Mouse (Mus musculus): ENCODE results near the gene Tab1.
A peak's percentile ranks its signal among the peaks of the same experiment; 100 is the strongest.

Gene Tab1

GRCm38 (mm10) chr15:80162401-80162964 is 29.6 kb downstream of the Tab1 start:
- ATAC-seq (ENCODE audit: low TSS enrichment), result no peak

GRCm38 (mm10) chr15:80163274-80163673 is 30.3 kb downstream of the Tab1 start:
- peak; percentile 29; the same call in 1 of the 2 replicates for ATAC-seq (ENCODE audit: low TSS enrichment)

DNA sequence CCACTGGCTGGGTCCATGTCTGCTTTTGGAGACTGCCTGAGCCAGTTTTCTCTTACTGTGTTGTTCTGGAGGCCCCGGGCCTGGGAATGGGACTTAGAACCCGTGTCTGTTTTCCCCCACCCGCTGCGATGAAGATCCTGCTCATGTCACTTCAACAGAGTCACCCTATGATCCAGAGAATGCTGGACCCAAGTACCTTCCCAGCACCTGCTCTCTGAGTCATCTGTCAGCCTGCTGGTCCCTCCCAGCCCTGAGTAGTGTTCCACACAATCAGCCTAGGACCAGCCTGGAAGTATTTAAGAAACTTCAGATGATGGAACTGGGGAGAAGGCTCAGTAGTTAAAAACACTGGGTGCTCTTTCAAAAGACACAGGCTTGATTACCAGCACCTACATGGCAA is 30.8 kb downstream of the Tab1 start:
- no peak for ATAC-seq (ENCODE audit: low TSS enrichment)

GRCm38 (mm10) chr15:80165396-80165795 is 32.5 kb downstream of the Tab1 start:
- peak; percentile 17 for ATAC-seq (ENCODE audit: low TSS enrichment)

DNA sequence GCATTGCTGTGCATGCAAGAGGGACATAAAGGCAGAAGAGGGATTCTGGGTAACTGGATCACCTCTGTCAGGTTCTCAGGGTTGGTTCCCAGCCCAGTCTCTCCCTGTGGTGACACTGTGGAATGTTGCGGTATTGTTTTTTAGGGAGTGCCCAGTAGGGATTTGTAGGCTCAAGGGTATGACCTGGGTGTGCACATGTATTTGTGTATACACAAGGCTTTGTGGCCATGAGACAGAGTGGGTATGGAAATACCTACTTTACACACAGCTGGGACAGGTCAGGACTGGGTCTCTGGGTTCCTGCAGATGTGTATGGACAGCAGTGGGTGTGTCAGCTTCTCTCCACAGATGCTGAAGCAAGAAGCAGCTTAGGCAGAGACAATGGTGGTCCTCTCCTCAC is 36.6 kb downstream of the Tab1 start:
- no peak for ATAC-seq (ENCODE audit: low TSS enrichment)

- no peak for ATAC-seq (ENCODE audit: low TSS enrichment)
Measured at GRCm38 (mm10) chr15:80170357-80170756, 37.4 kb downstream of the Tab1 start.

GRCm38 (mm10) chr15:80171286-80171685 is 38.4 kb downstream of the Tab1 start:
- ATAC-seq (ENCODE audit: low TSS enrichment), result no peak

GRCm38 (mm10) chr15:80171791-80172190 is 38.9 kb downstream of the Tab1 start:
- ATAC-seq (ENCODE audit: low TSS enrichment), result no peak

- ATAC-seq (ENCODE audit: low TSS enrichment), result peak; percentile 56
Measured at GRCm38 (mm10) chr15:80173001-80173771, 40.3 kb downstream of the Tab1 start, which contains the start of gene Mgat3. Gene Mgat3, plus strand, starts transcription at chr15:80173721.

- ATAC-seq (ENCODE audit: low TSS enrichment), result peak; percentile 66
Measured at GRCm38 (mm10) chr15:80173781-80174597, 41.1 kb downstream of the Tab1 start.

DNA sequence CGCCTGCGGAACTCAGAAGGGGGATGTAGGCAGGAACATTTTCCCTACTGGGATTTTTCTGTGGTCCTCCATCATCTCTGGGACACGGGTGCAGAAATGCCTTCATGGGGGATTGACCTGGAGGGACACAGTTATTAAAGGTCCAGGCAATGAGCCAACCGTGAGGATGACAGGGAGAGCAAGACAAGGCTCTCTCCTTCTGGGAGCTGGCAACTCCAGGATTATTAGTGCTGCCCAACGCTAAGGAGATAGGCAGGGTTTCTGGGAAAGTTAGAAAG is 41.6 kb downstream of the Tab1 start:
- ATAC-seq (ENCODE audit: low TSS enrichment), result no peak

- no peak for ATAC-seq (ENCODE audit: low TSS enrichment)
Measured at GRCm38 (mm10) chr15:80175316-80175715, 42.4 kb downstream of the Tab1 start.

GRCm38 (mm10) chr15:80175756-80176155 is 42.8 kb downstream of the Tab1 start:
- no peak for ATAC-seq (ENCODE audit: low TSS enrichment)

GRCm38 (mm10) chr15:80181561-80181960 is 48.6 kb downstream of the Tab1 start:
- no peak for ATAC-seq (ENCODE audit: low TSS enrichment)

DNA sequence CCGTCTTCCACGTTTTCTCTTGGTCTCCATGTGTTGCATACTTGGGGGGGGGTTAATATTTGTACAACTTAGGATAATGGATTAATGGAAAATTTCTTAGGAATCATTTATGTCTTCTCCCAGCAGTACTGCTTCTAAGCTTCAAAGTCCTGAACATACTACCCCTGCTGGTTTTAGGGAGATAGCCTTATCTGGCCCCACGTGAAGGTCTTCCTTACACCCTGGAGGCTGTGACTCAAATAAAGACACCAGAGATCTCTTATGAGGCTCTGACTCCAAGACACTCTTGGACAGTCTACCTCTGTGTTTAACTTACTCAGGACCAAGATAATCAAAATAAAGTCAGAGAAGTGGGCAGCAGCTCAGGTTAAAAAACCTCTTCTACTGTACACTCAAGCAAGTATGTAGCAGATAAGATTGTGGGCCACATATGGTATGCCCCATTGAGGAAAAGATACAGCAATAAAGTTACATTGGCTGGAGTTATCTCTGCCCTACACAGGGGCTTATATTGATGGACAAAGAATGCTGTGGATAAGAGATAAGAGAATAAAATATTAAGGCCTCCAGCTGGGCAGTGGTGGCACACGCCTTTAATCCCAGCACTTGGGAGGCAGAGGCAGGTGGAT is 49.3 kb downstream of the Tab1 start:
- ATAC-seq (ENCODE audit: low TSS enrichment), result no peak

GRCm38 (mm10) chr15:80188927-80189326 is 56.0 kb downstream of the Tab1 start:
- ATAC-seq (ENCODE audit: low TSS enrichment), result no peak

DNA sequence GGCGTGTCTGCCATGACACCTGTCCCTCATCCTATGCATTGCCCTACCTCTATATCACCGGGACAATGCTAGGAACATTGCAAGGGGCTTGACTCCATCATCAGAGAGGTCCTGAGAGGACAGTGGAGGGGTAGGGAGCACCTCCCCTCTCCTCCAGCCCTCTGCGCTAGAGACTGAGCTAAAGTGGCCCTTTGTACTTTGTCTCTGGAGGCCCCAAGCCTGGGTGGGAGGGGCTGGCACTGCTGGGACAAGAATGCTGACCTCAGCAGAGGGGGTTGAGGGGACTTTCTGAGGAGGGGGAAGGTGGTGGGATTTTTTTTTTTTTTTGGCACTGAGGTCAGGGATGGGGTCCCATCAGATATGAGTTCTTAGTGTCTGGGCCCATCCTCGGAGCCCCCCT is 57.1 kb downstream of the Tab1 start:
- no peak for ATAC-seq (ENCODE audit: low TSS enrichment)

DNA sequence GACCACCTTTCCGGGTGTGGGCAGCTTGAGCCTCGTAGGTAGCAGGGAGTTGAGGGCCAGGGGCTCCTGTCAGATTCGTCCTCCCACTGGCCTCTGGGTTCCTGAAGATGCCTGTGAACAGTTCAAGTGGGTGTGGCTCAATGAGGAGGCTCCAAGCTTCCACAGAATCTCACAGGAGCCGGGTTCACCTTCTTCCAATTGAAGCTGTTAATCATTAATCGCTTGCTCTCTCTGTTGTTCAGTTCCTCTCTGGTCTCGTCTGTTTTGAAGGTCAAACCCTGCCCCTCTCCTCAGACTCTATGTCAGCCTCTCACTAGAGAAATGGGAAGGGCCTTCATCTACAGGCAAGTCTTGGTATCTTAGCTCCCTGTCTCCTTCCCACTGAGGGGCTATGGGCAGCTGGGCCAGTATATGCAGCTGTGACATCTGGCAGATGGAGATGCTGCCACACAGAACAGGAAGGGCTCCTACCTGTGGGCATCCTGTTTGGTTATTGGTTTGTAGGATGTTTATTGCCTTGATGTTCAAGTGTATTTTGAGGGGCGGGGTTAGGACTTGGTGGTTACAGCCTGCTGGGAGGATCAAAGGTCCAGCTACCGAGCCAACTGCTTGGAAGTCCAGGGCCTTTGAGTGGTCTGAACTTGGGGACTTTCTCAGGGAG is 58.8 kb downstream of the Tab1 start:
- ATAC-seq (ENCODE audit: low TSS enrichment), result no peak

DNA sequence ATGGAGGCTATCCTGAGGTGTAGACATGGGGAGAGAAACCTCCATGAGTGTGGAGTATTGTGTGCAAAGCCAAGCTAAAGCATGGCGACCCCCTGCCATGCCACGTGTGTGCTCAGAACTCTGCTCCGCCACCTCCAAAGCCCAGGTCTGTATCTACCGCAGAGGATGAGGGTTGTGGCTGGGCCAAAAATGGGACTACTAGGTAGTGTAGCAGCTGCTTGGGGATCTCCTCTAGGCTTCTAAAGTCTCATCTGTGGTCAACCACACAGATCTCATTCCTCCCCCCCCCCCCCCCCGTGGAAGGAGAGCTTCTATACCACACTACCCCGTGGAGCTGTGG is 59.3 kb downstream of the Tab1 start:
- no peak for ATAC-seq (ENCODE audit: low TSS enrichment)

GRCm38 (mm10) chr15:80192847-80193246 is 59.9 kb downstream of the Tab1 start:
- ATAC-seq (ENCODE audit: low TSS enrichment), result no peak

- ATAC-seq (ENCODE audit: low TSS enrichment), result no peak
Measured at GRCm38 (mm10) chr15:80199556-80199955, 66.6 kb downstream of the Tab1 start.
